In genomic region chr2:94665850-94666249, GRCm38 (mm10) we compare ENCODE assay signal across 23 mouse cellular contexts.
DNase-seq lines count a peak whose midpoint lies in the region.
"Had no signal": no experiment of that assay in that cellular context is flagged by ENCODE, and none has a peak within 500 bp of the region (broad histone marks: within the 10 kb centered on the region; RNA-seq: fewer than 3 reads in every experiment).

No protein-coding gene starts in this region.

- peak; percentile 65 for DNase-seq in brain, adult 2 months (ENCODE audit: low read depth, low spot score)
- peak; percentile 23 for DNase-seq in cerebellum, adult 11-12 months
- peak; percentile 21 for DNase-seq in cerebellum, adult 9-10 months
- peak; percentile 56 to 75 for DNase-seq in cerebellum, postnatal 14 days
- no peak for DNase-seq in spleen, postnatal 10 days (ENCODE audit: low spot score in 2 of 2)
- no peak for DNase-seq in thymus, postnatal 0 days (ENCODE audit: low spot score)
- no peak for DNase-seq in retina, embryonic 14.5 days (ENCODE audit: low spot score)
- DNase-seq in embryonic facial prominence, embryonic 10.5 days (ENCODE audit: low spot score), result no peak
- DNase-seq: adrenal gland, adult 2 months; adrenal gland, postnatal 14 days; gastrocnemius, postnatal 25 days; heart, adult 2 months; heart, postnatal 14 days; heart, postnatal 4 days; kidney, adult 2 months had no signal

- no peak overlapping the region for H3K27ac ChIP-seq in embryonic facial prominence, embryonic 10.5 days (replicated peaks)
- H3K27ac ChIP-seq: embryonic facial prominence, embryonic 13.5 days; forebrain, embryonic 12.5 days; forebrain, embryonic 15.5 days; heart, adult 2 months; heart, embryonic 10.5 days; heart, embryonic 13.5 days; hindbrain, embryonic 14.5 days; hindbrain, postnatal 0 days had no signal

- H3K27me3 ChIP-seq in embryonic facial prominence, embryonic 10.5 days (replicated peaks; ENCODE audit: low read depth, poor library complexity, severe bottlenecking), result no peaks in the 10 kb centered on the region
- H3K27me3 ChIP-seq: embryonic facial prominence, embryonic 13.5 days; forebrain, embryonic 12.5 days; forebrain, embryonic 15.5 days; heart, embryonic 13.5 days had no signal

- 83% methylated on average over 2 of the region's 2 CpGs for WGBS in embryonic facial prominence, embryonic 10.5 days

- H3K4me1 ChIP-seq in embryonic facial prominence, embryonic 10.5 days, result no peaks in the 10 kb centered on the region
- H3K4me1 ChIP-seq: embryonic facial prominence, embryonic 13.5 days; forebrain, embryonic 12.5 days; forebrain, embryonic 15.5 days; heart, embryonic 10.5 days; heart, embryonic 13.5 days had no signal

- no peaks in the 10 kb centered on the region for H3K9me3 ChIP-seq in embryonic facial prominence, embryonic 10.5 days
- H3K9me3 ChIP-seq: embryonic facial prominence, embryonic 13.5 days; forebrain, embryonic 12.5 days; forebrain, embryonic 15.5 days; heart, embryonic 10.5 days had no signal

- H3K36me3 ChIP-seq in embryonic facial prominence, embryonic 10.5 days (replicated peaks), result no peaks in the 10 kb centered on the region
- H3K36me3 ChIP-seq: embryonic facial prominence, embryonic 13.5 days; forebrain, embryonic 12.5 days; forebrain, embryonic 15.5 days; heart, embryonic 10.5 days; heart, embryonic 13.5 days had no signal

- no peak overlapping the region for H3K4me3 ChIP-seq in embryonic facial prominence, embryonic 10.5 days
- H3K4me3 ChIP-seq: embryonic facial prominence, embryonic 13.5 days; erythroblast, embryonic 14.5 days; forebrain, embryonic 12.5 days; forebrain, embryonic 15.5 days; heart, adult 2 months; heart, embryonic 10.5 days; heart, embryonic 13.5 days had no signal

Comparison
In these comparisons a context has a peak if more than half of its experiments do, and no peak if none do; other contexts are left out.
1. DNase-seq: peak in brain, adult 2 months (single experiment), cerebellum, adult 11-12 months (single experiment), cerebellum, adult 9-10 months (single experiment) and cerebellum, postnatal 14 days (2 of 2); none in spleen, postnatal 10 days (0 of 2), thymus, postnatal 0 days (single experiment), retina, embryonic 14.5 days (single experiment) and embryonic facial prominence, embryonic 10.5 days (single experiment).